Mouse (Mus musculus): ENCODE data around the gene Slc38a2.

Slc38a2 gene

GRCm38 (mm10) chr15:96695455-96696421 is 3.8 kb downstream of the Slc38a2 start:
- DNase-seq (ENCODE audit: low read depth) = peak; percentile 71

- DNase-seq (ENCODE audit: low read depth) = no peak
These were observed 4.5 kb downstream of the Slc38a2 start for GRCm38 (mm10) chr15:96694988-96695387.

- DNase-seq (ENCODE audit: low read depth) = peak; percentile 14
These were observed 5.8 kb downstream of the Slc38a2 start for GRCm38 (mm10) chr15:96693688-96694087.

- peak; percentile 12 for DNase-seq (ENCODE audit: low read depth)
These were observed 7.1 kb downstream of the Slc38a2 start for GRCm38 (mm10) chr15:96692401-96692800.

- peak; percentile 12 for DNase-seq (ENCODE audit: low read depth)
These were observed 8.1 kb downstream of the Slc38a2 start for GRCm38 (mm10) chr15:96691381-96691780.

GRCm38 (mm10) chr15:96690829-96691228 is 8.7 kb downstream of the Slc38a2 start:
- DNase-seq (ENCODE audit: low read depth) = peak; percentile 34

GRCm38 (mm10) chr15:96689919-96690318 is 9.6 kb downstream of the Slc38a2 start:
- no peak for DNase-seq (ENCODE audit: low read depth)

- DNase-seq (ENCODE audit: low read depth) = peak; percentile 21
These were observed 10.7 kb downstream of the Slc38a2 start for GRCm38 (mm10) chr15:96688784-96689318.

GRCm38 (mm10) chr15:96688036-96688435 is 11.5 kb downstream of the Slc38a2 start:
- DNase-seq (ENCODE audit: low read depth) = no peak

GRCm38 (mm10) chr15:96687366-96687765 is 12.2 kb downstream of the Slc38a2 start:
- DNase-seq (ENCODE audit: low read depth) = peak; percentile 47

- DNase-seq (ENCODE audit: low read depth) = peak; percentile 70
These were observed 13.1 kb downstream of the Slc38a2 start for GRCm38 (mm10) chr15:96686201-96687159.

GRCm38 (mm10) chr15:96685273-96685672 is 14.3 kb downstream of the Slc38a2 start:
- DNase-seq (ENCODE audit: low read depth) = no peak

GRCm38 (mm10) chr15:96684132-96684830 is 15.2 kb downstream of the Slc38a2 start:
- DNase-seq (ENCODE audit: low read depth) = peak; percentile 69

GRCm38 (mm10) chr15:96678871-96679773 is 20.4 kb downstream of the Slc38a2 start:
- no peak for DNase-seq (ENCODE audit: low read depth)

GRCm38 (mm10) chr15:96676518-96676917 is 23.0 kb downstream of the Slc38a2 start:
- DNase-seq (ENCODE audit: low read depth) = peak; percentile 46

- no peak for DNase-seq (ENCODE audit: low read depth)
These were observed 23.8 kb downstream of the Slc38a2 start for GRCm38 (mm10) chr15:96675744-96676143.

GRCm38 (mm10) chr15:96675055-96675454 is 24.5 kb downstream of the Slc38a2 start:
- peak; percentile 36 for DNase-seq (ENCODE audit: low read depth)

GRCm38 (mm10) chr15:96674089-96674488 is 25.4 kb downstream of the Slc38a2 start:
- no peak for DNase-seq (ENCODE audit: low read depth)

- peak; percentile 85 for DNase-seq (ENCODE audit: low read depth)
These were observed 29.8 kb downstream of the Slc38a2 start for GRCm38 (mm10) chr15:96669721-96670120.

GRCm38 (mm10) chr15:96666663-96667062 is 32.9 kb downstream of the Slc38a2 start:
- peak; percentile 82 for DNase-seq (ENCODE audit: low read depth)

Measured in 416B (cell line).